Mouse (Mus musculus) heart, embryonic 11.5 days (tissue): Measurements from ENCODE around the gene Mapt. TPM values are rescaled to one million over a fixed set of nuclear protein-coding genes. Genes with fewer than 3 reads are reported as not detected.

ENCODE experiments used
- ATAC-seq: fragments of 200-750 bp; cut with Nextera tagmentation; replicated peaks from 2 replicates; pipeline ENCODE4 v1.8.0; 2017; ENCODE audit warnings: moderate library complexity; ENCODE audit not compliant: insufficient number of reproducible peaks, low FRiP score, low TSS enrichment
- H3K27ac ChIP-seq: fragments of 300-500 bp; sonication (generic); 2 replicates; pipeline ENCODE4 v1.5.1; 2014; ENCODE audit warnings: mild to moderate bottlenecking, low read depth, low read length
- H3K27me3 ChIP-seq: fragments of 300-500 bp; sonication (generic); 2 replicates; pipeline ENCODE4 v1.6.1; 2014; ENCODE audit warnings: mild to moderate bottlenecking, low read length, mixed read lengths; ENCODE audit not compliant: control insufficient read depth, insufficient read depth
- H3K36me3 ChIP-seq: fragments of 300-500 bp; sonication (generic); 2 replicates; pipeline ENCODE4 v1.6.1; 2014; ENCODE audit warnings: mild to moderate bottlenecking, low read length, moderate library complexity, mixed read lengths; ENCODE audit not compliant: control insufficient read depth, insufficient read depth
- H3K4me1 ChIP-seq: fragments of 300-500 bp; sonication (generic); 2 replicates; pipeline ENCODE4 v1.6.1; 2014; ENCODE audit warnings: low read length; ENCODE audit not compliant: control insufficient read depth, insufficient read depth
- H3K4me2 ChIP-seq: fragments of 300-500 bp; sonication (generic); 2 replicates; pipeline ENCODE4 v1.6.1; 2014; ENCODE audit warnings: mild to moderate bottlenecking, moderate library complexity
- H3K4me3 ChIP-seq: fragments of 300-500 bp; sonication (generic); 2 replicates; pipeline ENCODE4 v1.5.1; 2014; ENCODE audit warnings: low read depth, low read length
- H3K9ac ChIP-seq: fragments of 300-500 bp; sonication (generic); 2 replicates; pipeline ENCODE4 v1.6.1; 2014; ENCODE audit warnings: mild to moderate bottlenecking, low read depth, low read length, moderate library complexity
- H3K9me3 ChIP-seq: fragments of 300-500 bp; sonication (generic); replicated peaks from 2 replicates; pipeline ENCODE4 v1.6.1; 2016; ENCODE audit warnings: low read length; ENCODE audit not compliant: control insufficient read depth
- WGBS: fragments of 180-500 bp; shearing (Covaris S2); extraction: QIAGEN DNeasy Blood & Tissue Kit; methylation state at CpG from one replicate; pipeline ENCODE4 v1.1.7; 2014; ENCODE audit not compliant: insufficient replicate concordance; 5-methylcytosine and 5-hydroxymethylcytosine counted together
- microRNA-seq: library from miRNA; unstranded; fragments of <30 nt; microRNA quantifications from one replicate; pipeline ENCODE4, GENCODE M21; 2016; ENCODE audit warnings: borderline number of aligned reads
- polyA plus RNA-seq: library from polyadenylated mRNA; unstranded; fragments of >200 nt; fragmentation: Nextera tagmentation; extraction: Ambion mirVana; gene quantifications from 2 replicates; pipeline ENCODE4 v1.2.1, GENCODE M21; 2014

Gene Mapt
- polyA plus RNA-seq, 1 experiment from 2014 or later: 0.43 TPM

DNA sequence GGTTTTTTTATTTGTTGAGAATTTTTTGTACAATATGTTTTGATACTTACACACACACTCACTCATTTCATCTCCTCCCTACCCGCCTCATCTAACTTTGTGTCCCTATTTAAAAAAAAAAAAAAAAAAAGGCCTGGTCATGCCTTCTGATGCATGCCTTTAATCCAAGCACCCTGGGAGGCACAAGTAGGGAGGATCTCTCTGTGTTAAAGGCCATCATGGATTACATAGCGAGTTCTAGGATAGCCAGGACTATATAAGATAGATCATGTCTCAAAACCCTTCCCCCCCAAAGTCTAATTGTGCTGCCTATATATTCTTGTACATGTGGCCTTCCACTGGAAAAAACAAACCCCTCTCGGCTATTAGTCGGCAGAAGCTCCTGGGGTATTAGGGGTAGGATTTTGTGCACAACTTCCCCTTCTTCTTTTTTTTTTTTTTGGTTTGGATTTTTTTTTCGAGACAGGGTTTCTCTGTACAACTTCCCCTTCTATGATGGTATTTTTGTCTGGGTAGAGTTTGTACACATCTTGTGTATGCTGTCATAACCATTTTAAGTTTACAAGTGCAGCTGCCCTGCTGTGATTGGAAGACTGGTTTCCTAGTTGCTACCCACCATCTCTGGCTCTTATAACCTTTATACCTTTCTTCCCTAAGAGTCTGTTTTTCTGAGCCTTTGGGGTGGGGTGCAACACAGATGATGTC, 136.4 kb downstream of the Mapt start:
- H3K36me3 ChIP-seq: no peaks in the 10 kb centered on the region
- no peaks in the 10 kb centered on the region for H3K27me3 ChIP-seq
- H3K9ac ChIP-seq: no peak overlapping the region
- H3K9me3 ChIP-seq: no peaks in the 10 kb centered on the region
- WGBS: 88% methylated on average over 5 of the region's 5 CpGs
- no peak overlapping the region for H3K27ac ChIP-seq
- no peak overlapping the region for H3K4me2 ChIP-seq
- H3K4me3 ChIP-seq: no peak overlapping the region
- peaks cover 4% of the 10 kb centered on the region; the same call in 1 of the 2 replicates for H3K4me1 ChIP-seq
- ATAC-seq: no peak

DNA sequence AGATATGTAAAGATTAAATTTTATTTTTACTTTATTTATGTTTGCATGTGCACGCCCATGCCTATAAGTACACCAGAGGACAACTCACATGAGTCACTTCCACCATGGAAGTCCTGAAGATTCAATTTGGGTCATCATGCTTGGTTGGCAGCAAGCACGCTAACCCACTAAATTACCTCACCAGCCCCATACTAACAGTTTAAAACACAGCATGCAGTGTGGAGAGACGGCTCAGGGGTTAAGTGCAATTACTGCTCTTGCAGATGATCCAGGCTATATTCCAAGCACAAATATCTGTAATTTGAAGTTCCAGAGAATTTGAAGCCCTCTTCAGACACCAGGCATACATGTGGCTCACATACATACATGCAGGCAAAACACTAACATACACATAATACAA, 145.1 kb downstream of the Mapt start:
- H3K4me2 ChIP-seq: no peak overlapping the region
- no peaks in the 10 kb centered on the region for H3K27me3 ChIP-seq
- no peak overlapping the region for H3K4me3 ChIP-seq
- no peaks in the 10 kb centered on the region for H3K9me3 ChIP-seq
- H3K27ac ChIP-seq: no peak overlapping the region
- H3K36me3 ChIP-seq: peaks cover 5% of the 10 kb centered on the region; the same call in 1 of the 2 replicates
- WGBS: 93% methylated on average over 3 of the region's 3 CpGs
- H3K9ac ChIP-seq: no peak overlapping the region
- no peaks in the 10 kb centered on the region for H3K4me1 ChIP-seq
- no peak for ATAC-seq

DNA sequence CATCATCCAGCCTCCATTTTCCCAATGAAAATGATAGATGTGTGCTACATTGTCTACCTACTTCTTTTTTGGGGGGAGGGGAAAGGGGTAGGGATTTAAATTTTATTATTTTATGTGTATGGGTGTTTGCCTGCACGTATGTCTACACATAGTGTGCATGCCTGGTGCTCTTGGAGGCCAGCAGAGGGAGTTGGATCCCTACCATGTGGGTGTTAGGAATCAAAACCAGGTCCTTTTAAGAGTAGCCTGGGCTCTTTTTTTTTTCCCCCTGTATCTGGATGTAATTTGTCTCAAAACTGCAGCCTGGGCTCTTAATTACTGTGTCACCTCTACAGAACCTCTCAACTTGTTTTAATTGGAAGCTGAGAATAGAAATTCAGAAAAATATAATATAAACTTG, 148.4 kb downstream of the Mapt start:
- H3K4me1 ChIP-seq: no peaks in the 10 kb centered on the region

More for the DNA sequence above, 148.4 kb downstream of the Mapt start:
- Histone ChIP-seq H3K4me3 (no peak overlapping the region), H3K27me3 (no peaks in the 10 kb centered on the region), H3K4me2 (no peak overlapping the region), H3K27ac (no peak overlapping the region), H3K36me3 (peaks cover 3% of the 10 kb centered on the region; the same call in 1 of the 2 replicates), H3K9ac (no peak overlapping the region), H3K9me3 (no peaks in the 10 kb centered on the region)
- no peak for ATAC-seq
- 80% methylated on average over 1 of the region's 1 CpGs for WGBS

Small RNA genes lying within 50 kb of the gene (microRNA-seq; reads per million reads assigned to microRNA genes)
- not detected for gene Gm47310

Other genes with a start within 250 kb of the Mapt start
- gene Crhr1, start 98.5 kb upstream of the Mapt start, polyA plus RNA-seq: not detected in 2 replicates
- gene Sppl2c, start 45.1 kb upstream of the Mapt start, polyA plus RNA-seq: not detected in 2 replicates
- gene Kansl1, start 237.5 kb downstream of the Mapt start, polyA plus RNA-seq: 16.6 TPM in 2 replicates